Mouse (Mus musculus): Measurements from ENCODE around the gene Otulinl. TPM values are rescaled to one million over a fixed set of nuclear protein-coding genes. Genes with fewer than 3 reads are reported as not detected.

Otulinl gene
- polyA plus RNA-seq, 1 experiment = 0.09 TPM

- H3K79me2 ChIP-seq (ENCODE audit: control insufficient read depth, insufficient read depth) = no peaks in the 10 kb centered on the region
- no peaks in the 10 kb centered on the region for H3K79me3 ChIP-seq (ENCODE audit: low read depth)
- H3K4me3 ChIP-seq (ENCODE audit: insufficient read depth, poor library complexity, severe bottlenecking) = no peak overlapping the region
- H3K27me3 ChIP-seq (ENCODE audit: control insufficient read depth, insufficient read depth, insufficient read length) = peaks cover 6% of the 10 kb centered on the region
- no peak overlapping the region for H3ac ChIP-seq (ENCODE audit: control insufficient read depth, insufficient read length, low read depth)
- TF ChIP-seq MAX (IDR thresholded peaks at IDR 0.05) (no peak), FOSL1 (IDR thresholded peaks at IDR 0.05; ENCODE audit: insufficient read depth, low read length, poor library complexity, severe bottlenecking) (no peak), CTCF (IDR thresholded peaks at IDR 0.05; ENCODE audit: control insufficient read depth, insufficient read depth, insufficient read length) (no peak), CEBPB (IDR thresholded peaks at IDR 0.05; ENCODE audit: low read depth) (no peak), USF1 (IDR thresholded peaks at IDR 0.05; ENCODE audit: low read depth) (no peak), MYOG (IDR thresholded peaks at IDR 0.05; ENCODE audit: control insufficient read depth, extremely low read depth, insufficient read length) (no peak), MYOD1 (IDR thresholded peaks at IDR 0.05; ENCODE audit: control insufficient read depth, insufficient read length, low read depth) (no peak)
- H3K36me3 ChIP-seq (ENCODE audit: control insufficient read depth, insufficient read depth) = no peaks in the 10 kb centered on the region
Observed at GRCm38 (mm10) chr15:27662699-27663098, 18.7 kb downstream of the Otulinl start.

DNA sequence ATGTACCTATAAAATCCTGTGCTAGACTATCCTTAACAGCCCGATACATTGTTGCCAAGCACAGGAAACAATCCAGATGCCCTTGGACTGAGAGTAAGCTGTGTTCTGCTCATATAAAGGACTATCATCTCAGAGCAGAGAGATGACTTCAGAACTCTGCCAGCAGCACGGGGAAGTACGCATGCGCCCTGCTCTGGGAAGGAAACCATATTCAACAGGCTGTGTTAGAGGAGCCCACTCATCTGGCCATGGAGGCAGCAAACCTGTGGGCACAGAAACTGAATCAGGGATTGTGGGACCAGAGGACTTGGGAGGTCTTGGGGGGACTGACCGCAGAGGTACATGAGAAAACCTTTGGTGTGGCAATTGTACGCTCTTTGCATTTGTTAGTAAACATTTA, 19.7 kb downstream of the Otulinl start:
- Histone ChIP-seq H3ac (ENCODE audit: control insufficient read depth, insufficient read length, low read depth) (no peak overlapping the region), H3K79me3 (ENCODE audit: low read depth) (no peaks in the 10 kb centered on the region), H3K4me3 (ENCODE audit: insufficient read depth, poor library complexity, severe bottlenecking) (no peak overlapping the region), H3K27me3 (ENCODE audit: control insufficient read depth, insufficient read depth, insufficient read length) (peaks cover 4% of the 10 kb centered on the region), H3K36me3 (ENCODE audit: control insufficient read depth, insufficient read depth) (no peaks in the 10 kb centered on the region), H3K79me2 (ENCODE audit: control insufficient read depth, insufficient read depth) (no peaks in the 10 kb centered on the region)
- TF ChIP-seq CEBPB (IDR thresholded peaks at IDR 0.05; ENCODE audit: low read depth) (no peak), USF1 (IDR thresholded peaks at IDR 0.05; ENCODE audit: low read depth) (no peak), MYOG (IDR thresholded peaks at IDR 0.05; ENCODE audit: control insufficient read depth, extremely low read depth, insufficient read length) (no peak)

DNA sequence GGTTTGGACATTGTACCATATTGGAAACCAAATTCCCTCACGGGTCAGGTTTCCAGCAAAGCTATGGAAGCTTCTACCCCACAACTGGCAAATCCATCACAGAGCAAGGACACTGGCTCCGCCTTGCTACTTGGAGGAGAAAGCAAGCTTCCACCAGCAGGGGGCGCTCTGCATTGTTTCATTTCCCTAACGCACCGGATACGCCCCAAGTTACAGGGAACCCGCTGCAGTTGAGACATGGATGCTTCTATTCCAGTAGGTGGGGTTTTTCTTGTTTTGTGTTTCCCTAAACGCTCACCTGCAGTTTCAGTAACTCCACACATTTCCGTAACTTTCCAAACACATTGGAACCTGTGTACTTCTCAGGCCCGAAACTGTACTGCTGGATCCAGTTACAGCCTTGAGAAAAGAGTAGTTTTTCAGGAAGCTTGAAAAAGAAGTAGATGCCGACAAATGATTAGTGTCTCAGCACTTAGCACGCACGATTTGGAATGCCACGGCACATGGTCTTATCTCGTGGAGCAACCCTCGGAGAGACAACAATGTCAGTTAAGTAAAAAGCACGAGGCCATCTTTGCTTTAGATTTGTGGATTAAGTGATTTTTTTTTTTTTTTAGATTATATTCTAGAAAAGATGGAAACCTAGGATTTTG, 21.7 kb downstream of the Otulinl start:
- H3K27me3 ChIP-seq (ENCODE audit: control insufficient read depth, insufficient read depth, insufficient read length) = peaks cover 5% of the 10 kb centered on the region
- H3K79me2 ChIP-seq (ENCODE audit: control insufficient read depth, insufficient read depth) = no peaks in the 10 kb centered on the region
- H3ac ChIP-seq (ENCODE audit: control insufficient read depth, insufficient read length, low read depth) = no peak overlapping the region
- TF ChIP-seq CTCF (IDR thresholded peaks at IDR 0.05; ENCODE audit: control insufficient read depth, insufficient read depth, insufficient read length) (peak; percentile 77), FOSL1 (IDR thresholded peaks at IDR 0.05; ENCODE audit: insufficient read depth, low read length, poor library complexity, severe bottlenecking) (no peak), USF1 (IDR thresholded peaks at IDR 0.05; ENCODE audit: low read depth) (no peak), MYOD1 (IDR thresholded peaks at IDR 0.05; ENCODE audit: control insufficient read depth, insufficient read length, low read depth) (no peak)
- H3K4me3 ChIP-seq (ENCODE audit: insufficient read depth, poor library complexity, severe bottlenecking) = no peak overlapping the region
- no peaks in the 10 kb centered on the region for H3K79me3 ChIP-seq (ENCODE audit: low read depth)
- H3K36me3 ChIP-seq (ENCODE audit: control insufficient read depth, insufficient read depth) = no peaks in the 10 kb centered on the region

GRCm38 (mm10) chr15:27659143-27659542, 22.2 kb downstream of the Otulinl start:
- no peaks in the 10 kb centered on the region for H3K36me3 ChIP-seq (ENCODE audit: control insufficient read depth, insufficient read depth)
- H3K79me2 ChIP-seq (ENCODE audit: control insufficient read depth, insufficient read depth) = no peaks in the 10 kb centered on the region
- H3ac ChIP-seq (ENCODE audit: control insufficient read depth, insufficient read length, low read depth) = no peak overlapping the region
- TF ChIP-seq MYOG (IDR thresholded peaks at IDR 0.05; ENCODE audit: control insufficient read depth, extremely low read depth, insufficient read length) (no peak), USF1 (IDR thresholded peaks at IDR 0.05; ENCODE audit: low read depth) (no peak), FOSL1 (IDR thresholded peaks at IDR 0.05; ENCODE audit: insufficient read depth, low read length, poor library complexity, severe bottlenecking) (no peak), MAX (IDR thresholded peaks at IDR 0.05) (no peak), MYOD1 (IDR thresholded peaks at IDR 0.05; ENCODE audit: control insufficient read depth, insufficient read length, low read depth) (no peak), CEBPB (IDR thresholded peaks at IDR 0.05; ENCODE audit: low read depth) (no peak), CTCF (IDR thresholded peaks at IDR 0.05; ENCODE audit: control insufficient read depth, insufficient read depth, insufficient read length) (no peak)
- no peaks in the 10 kb centered on the region for H3K79me3 ChIP-seq (ENCODE audit: low read depth)
- no peak overlapping the region for H3K4me3 ChIP-seq (ENCODE audit: insufficient read depth, poor library complexity, severe bottlenecking)
- peaks cover 5% of the 10 kb centered on the region for H3K27me3 ChIP-seq (ENCODE audit: control insufficient read depth, insufficient read depth, insufficient read length)

GRCm38 (mm10) chr15:27658356-27658755, 23.0 kb downstream of the Otulinl start:
- Histone ChIP-seq H3ac (ENCODE audit: control insufficient read depth, insufficient read length, low read depth) (no peak overlapping the region), H3K36me3 (ENCODE audit: control insufficient read depth, insufficient read depth) (no peaks in the 10 kb centered on the region), H3K79me3 (ENCODE audit: low read depth) (no peaks in the 10 kb centered on the region), H3K4me3 (ENCODE audit: insufficient read depth, poor library complexity, severe bottlenecking) (no peak overlapping the region), H3K79me2 (ENCODE audit: control insufficient read depth, insufficient read depth) (no peaks in the 10 kb centered on the region), H3K27me3 (ENCODE audit: control insufficient read depth, insufficient read depth, insufficient read length) (peaks cover 5% of the 10 kb centered on the region)
- no peak for TF ChIP-seq MYOG (IDR thresholded peaks at IDR 0.05; ENCODE audit: control insufficient read depth, extremely low read depth, insufficient read length)
- no peak for TF ChIP-seq MAX (IDR thresholded peaks at IDR 0.05)
- TF ChIP-seq FOSL1 (IDR thresholded peaks at IDR 0.05; ENCODE audit: insufficient read depth, low read length, poor library complexity, severe bottlenecking) = no peak
- no peak for TF ChIP-seq CEBPB (IDR thresholded peaks at IDR 0.05; ENCODE audit: low read depth)
- TF ChIP-seq CTCF (IDR thresholded peaks at IDR 0.05; ENCODE audit: control insufficient read depth, insufficient read depth, insufficient read length) = no peak
- TF ChIP-seq MYOD1 (IDR thresholded peaks at IDR 0.05; ENCODE audit: control insufficient read depth, insufficient read length, low read depth) = no peak
- no peak for TF ChIP-seq USF1 (IDR thresholded peaks at IDR 0.05; ENCODE audit: low read depth)

DNA sequence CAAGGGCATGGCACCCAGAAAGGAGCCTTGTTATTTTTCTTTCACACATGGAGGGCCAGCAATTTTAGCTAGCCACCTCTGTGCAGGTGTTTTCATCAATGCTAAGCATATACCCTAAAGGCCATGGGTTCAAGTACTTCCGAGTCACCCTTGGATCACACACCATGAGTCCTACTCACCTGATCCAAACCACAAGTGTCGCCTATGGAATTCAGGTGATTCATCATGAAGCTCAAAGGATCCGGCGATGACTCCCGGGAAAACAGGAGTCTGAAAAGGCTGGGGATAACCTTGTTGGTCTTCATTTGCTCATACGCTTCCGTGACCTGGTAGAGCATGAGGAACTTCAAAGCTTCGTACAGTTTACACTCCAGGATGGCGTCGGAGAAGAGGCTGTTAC, 23.5 kb downstream of the Otulinl start:
- Histone ChIP-seq H3K79me2 (ENCODE audit: control insufficient read depth, insufficient read depth) (no peaks in the 10 kb centered on the region), H3K36me3 (ENCODE audit: control insufficient read depth, insufficient read depth) (no peaks in the 10 kb centered on the region), H3K27me3 (ENCODE audit: control insufficient read depth, insufficient read depth, insufficient read length) (peaks cover 5% of the 10 kb centered on the region), H3ac (ENCODE audit: control insufficient read depth, insufficient read length, low read depth) (no peak overlapping the region), H3K79me3 (ENCODE audit: low read depth) (no peaks in the 10 kb centered on the region), H3K4me3 (ENCODE audit: insufficient read depth, poor library complexity, severe bottlenecking) (no peak overlapping the region)
- no peak for TF ChIP-seq FOSL1 (IDR thresholded peaks at IDR 0.05; ENCODE audit: insufficient read depth, low read length, poor library complexity, severe bottlenecking)
- TF ChIP-seq CEBPB (IDR thresholded peaks at IDR 0.05; ENCODE audit: low read depth) = no peak
- no peak for TF ChIP-seq MYOG (IDR thresholded peaks at IDR 0.05; ENCODE audit: control insufficient read depth, extremely low read depth, insufficient read length)
- no peak for TF ChIP-seq USF1 (IDR thresholded peaks at IDR 0.05; ENCODE audit: low read depth)

All from C2C12 (cell line).